Mouse (Mus musculus) CD8-positive naive resting alpha-beta T cell, adult 2 months (primary cell): ENCODE results near the gene Gm7356.
"Not testable (repeated sequence)": the region's sequence is repeated elsewhere in the genome, so short reads cannot be mapped to it uniquely, and the experiment has no call there.

Experiments used
- DNase-seq, 2 experiments: peaks; one replicate each; pipeline ENCODE4 v3.0.0; 2022; ENCODE audit warnings: low read depth in 2 of 2, low spot score in 2 of 2

The Gm7356 gene

GRCm38 (mm10) chr17:14003604-14004003 lies at the start of gene Gm7356:
Gene Gm7356 (minus strand): TSS chr17:14003704.
- DNase-seq = not testable (repeated sequence)

DNA sequence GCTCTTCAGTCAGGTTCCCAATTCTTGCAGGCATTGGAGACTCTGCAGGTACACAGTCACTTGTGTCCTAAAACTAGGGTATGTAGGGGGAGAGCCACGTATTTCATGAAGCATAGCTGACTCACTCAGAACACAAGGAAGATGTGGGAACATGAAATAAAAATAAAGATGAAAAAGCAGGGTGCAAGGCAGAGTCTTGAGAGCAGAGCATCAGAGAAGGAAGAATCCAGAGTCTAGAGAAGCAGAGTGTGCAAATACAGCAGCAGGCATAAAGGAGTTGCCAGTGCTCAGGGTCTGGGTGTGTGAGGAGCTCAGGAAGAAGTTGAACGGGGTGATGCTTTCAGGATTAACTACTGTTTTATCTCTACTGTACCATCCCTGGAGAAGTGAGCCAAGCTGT lies 38.4 kb upstream of the Gm7356 start:
- DNase-seq = not testable (repeated sequence)

GRCm38 (mm10) chr17:14037012-14037411 lies 33.5 kb upstream of the Gm7356 start:
- DNase-seq = not testable (repeated sequence)

GRCm38 (mm10) chr17:14036113-14036512 lies 32.6 kb upstream of the Gm7356 start:
- DNase-seq = not testable (repeated sequence)

GRCm38 (mm10) chr17:13993425-13993824 lies 10.1 kb downstream of the Gm7356 start:
- DNase-seq = not testable (repeated sequence)

GRCm38 (mm10) chr17:13987690-13988089 lies 15.8 kb downstream of the Gm7356 start:
- no peak for DNase-seq

DNA sequence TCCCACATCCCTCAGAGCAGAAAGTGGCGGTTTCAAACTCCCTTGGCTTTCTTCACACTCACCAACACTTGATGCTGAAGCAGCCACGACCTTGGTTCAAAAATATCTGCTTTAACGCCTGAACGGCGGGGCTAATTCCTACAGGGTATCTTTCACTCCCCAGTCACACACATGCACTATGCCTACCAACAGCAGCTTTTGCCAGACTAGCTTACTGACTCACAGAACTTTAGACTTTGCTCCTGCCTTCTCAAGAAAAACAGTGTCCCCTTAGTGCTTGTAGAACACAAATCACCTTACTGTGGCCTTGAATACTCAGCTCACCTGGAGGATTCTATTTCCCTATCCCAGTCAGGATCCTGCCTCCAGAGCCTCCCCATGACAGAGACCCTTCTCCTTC lies 32.7 kb downstream of the Gm7356 start:
- not testable (repeated sequence) for DNase-seq

DNA sequence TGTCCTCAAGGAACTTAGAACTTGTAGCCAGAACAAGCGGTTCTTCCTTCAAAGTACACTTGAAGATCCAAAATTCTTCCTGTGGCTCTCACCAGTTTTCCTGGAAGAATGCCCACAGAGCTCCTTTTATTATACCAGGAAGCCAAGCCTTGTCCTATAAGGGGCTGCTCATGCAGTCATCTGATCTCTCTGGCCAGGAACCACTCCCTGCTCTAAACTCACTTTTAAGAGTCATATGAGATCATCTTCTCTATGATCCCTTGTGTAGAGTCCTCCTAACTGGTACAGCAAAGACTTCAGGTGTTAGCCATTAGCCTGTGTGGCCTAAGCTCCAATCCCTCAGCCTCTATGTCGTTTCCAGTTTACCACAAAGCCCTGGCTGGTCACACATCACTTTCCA lies 33.6 kb downstream of the Gm7356 start:
- DNase-seq = not testable (repeated sequence)

DNA sequence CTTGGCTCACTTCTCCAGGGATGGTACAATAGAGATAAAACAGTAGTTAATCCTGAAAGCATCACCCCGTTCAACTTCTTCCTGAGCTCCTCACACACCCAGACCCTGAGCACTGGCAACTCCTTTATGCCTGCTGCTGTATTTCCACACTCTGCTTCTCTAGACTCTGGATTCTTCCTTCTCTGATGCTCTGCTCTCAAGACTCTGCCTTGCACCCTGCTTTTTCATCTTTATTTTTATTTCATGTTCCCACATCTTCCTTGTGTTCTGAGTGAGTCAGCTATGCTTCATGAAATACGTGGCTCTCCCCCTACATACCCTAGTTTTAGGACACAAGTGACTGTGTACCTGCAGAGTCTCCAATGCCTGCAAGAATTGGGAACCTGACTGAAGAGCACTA lies 38.5 kb downstream of the Gm7356 start:
- DNase-seq = not testable (repeated sequence)

- DNase-seq = not testable (repeated sequence)
Measured at GRCm38 (mm10) chr17:13962245-13962644, 41.3 kb downstream of the Gm7356 start.

- DNase-seq = not testable (repeated sequence)
Measured at GRCm38 (mm10) chr17:13958129-13958528, 45.4 kb downstream of the Gm7356 start.

DNA sequence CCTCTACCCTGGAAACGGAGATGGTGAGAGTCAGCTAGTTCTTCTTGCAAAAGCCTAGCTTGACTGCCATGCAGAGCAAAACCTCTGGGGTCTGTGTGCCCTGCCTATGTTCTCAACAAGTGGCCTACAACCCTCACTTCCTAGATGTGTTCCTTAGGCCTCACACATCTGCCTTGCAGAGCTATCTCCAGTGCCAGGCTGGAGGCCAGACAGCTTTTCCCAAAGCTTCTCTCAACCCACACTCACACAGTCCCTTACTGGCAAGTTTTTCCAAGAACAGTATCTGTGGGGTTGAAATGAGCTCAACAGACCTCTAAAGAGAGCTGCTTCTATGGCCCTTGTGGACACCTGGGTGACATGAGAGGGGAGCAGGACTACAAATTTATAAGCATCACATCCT lies 51.9 kb downstream of the Gm7356 start:
- DNase-seq = not testable (repeated sequence)
